Mouse (Mus musculus): ENCODE data around the gene Lrrc63.

DNA sequence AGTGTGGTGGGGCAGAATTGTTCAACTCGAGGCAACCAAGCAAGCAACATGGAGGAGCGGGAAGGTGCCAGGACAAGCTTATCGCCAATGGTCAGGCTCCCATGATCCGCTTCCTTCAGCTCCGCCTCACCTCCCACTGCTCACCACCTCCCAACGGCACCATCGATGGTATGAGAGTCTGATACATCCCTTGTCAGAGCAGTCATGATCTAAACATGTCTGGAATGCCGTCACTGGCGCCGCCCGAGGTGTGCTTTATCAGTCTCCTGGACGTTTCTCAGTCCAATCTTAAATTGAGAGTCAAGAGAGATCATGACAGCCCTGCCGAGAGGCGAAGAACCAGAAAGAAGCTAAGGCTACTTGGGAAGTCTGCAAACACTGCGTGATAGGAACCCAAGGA, 59.6 kb downstream of the Lrrc63 start:
- no peak for TF ChIP-seq CTCF (IDR thresholded peaks at IDR 0.05; ENCODE audit: control insufficient read depth, insufficient read depth, low read length)
- TF ChIP-seq POLR2A (IDR thresholded peaks at IDR 0.05; ENCODE audit: borderline replicate concordance, control insufficient read depth, low read depth, low read length) = no peak

All from bone marrow, adult 2 months (tissue).